Mouse (Mus musculus) heart, adult 2 months (tissue): ENCODE results near the gene Trim56. TPM values are rescaled to one million over a fixed set of nuclear protein-coding genes. Genes with fewer than 3 reads are reported as not detected.

Source experiments
- DNase-seq, 2 experiments: peaks; one replicate each; pipeline ENCODE4 v3.0.0; 2021
- H3K27ac ChIP-seq: fragments of 200-600 bp; 2 replicates; pipeline ENCODE4 v1.8.1; 2022
- H3K27me3 ChIP-seq: fragments of 200-500 bp; 2 replicates; pipeline ENCODE4 v1.6.1; 2012; ENCODE audit warnings: mild to moderate bottlenecking, low read length, inconsistent platforms, mixed read lengths; ENCODE audit not compliant: control insufficient read depth, insufficient read depth
- H3K36me3 ChIP-seq: fragments of 200-500 bp; 2 replicates; pipeline ENCODE4 v1.6.1; 2012; ENCODE audit warnings: low read length, inconsistent platforms; ENCODE audit not compliant: control insufficient read depth, insufficient read depth
- H3K4me1 ChIP-seq: fragments of 200-500 bp; 2 replicates; pipeline ENCODE4 v1.6.1; 2011; ENCODE audit warnings: low read length; ENCODE audit not compliant: control insufficient read depth, insufficient read depth
- H3K4me3 ChIP-seq: fragments of 200-600 bp; 2 replicates; pipeline ENCODE4 v1.8.1; 2022
- H3K79me2 ChIP-seq: fragments of 200-500 bp; replicated peaks from 2 replicates; pipeline ENCODE4 v1.6.1; 2012; ENCODE audit warnings: mild to moderate bottlenecking, inconsistent platforms, low read length, moderate library complexity, mixed read lengths; ENCODE audit not compliant: control insufficient read depth, insufficient read depth
- H3K9ac ChIP-seq: fragments of 200-500 bp; 2 replicates; pipeline ENCODE4 v1.6.1; 2012; ENCODE audit warnings: low read depth, mild to moderate bottlenecking, control low read depth, inconsistent platforms, low read length, mixed read lengths
- CTCF ChIP-seq: fragments of 200-600 bp; IDR thresholded peaks from 2 replicates; pipeline ENCODE4 v1.8.1; 2022; ENCODE audit warnings: antibody characterized with exemption, mild to moderate bottlenecking, moderate library complexity
- EP300 ChIP-seq: fragments of 200-500 bp; IDR thresholded peaks from 2 replicates; pipeline ENCODE4 v1.6.1; 2011; ENCODE audit warnings: low read depth, low read length, control low read depth; ENCODE audit not compliant: insufficient read depth
- POLR2A ChIP-seq: fragments of 200-500 bp; IDR thresholded peaks from 2 replicates; pipeline ENCODE4 v1.6.1; 2011; ENCODE audit warnings: mild to moderate bottlenecking, low read depth, low read length, control low read depth; ENCODE audit not compliant: insufficient read depth
- WGBS: fragments of 180-500 bp; shearing (Covaris S2); methylation state at CpG from one replicate; pipeline ENCODE4 v1.1.7; 2018; 5-methylcytosine and 5-hydroxymethylcytosine counted together
- intact Hi-C: fragments of 180-260 bp; cut with DNase I; formaldehyde crosslinking; loops from one replicate; pipeline ENCODE4 v1.15.1; 2025
- polyA plus RNA-seq: library from polyadenylated mRNA; depleted of rRNA; stranded (reverse); fragments of >200 nt; gene quantifications from 2 replicates; pipeline ENCODE4 v1.2.3, GENCODE M21; 2012
- total RNA-seq, 2 experiments: library from RNA; stranded (reverse); gene quantifications; 2 replicates each; pipeline ENCODE4 v1.2.3; 2021

The Trim56 gene
- total and polyA plus RNA-seq, 3 experiments = 6.9 to 22.2 (median 19.0) TPM

DNA sequence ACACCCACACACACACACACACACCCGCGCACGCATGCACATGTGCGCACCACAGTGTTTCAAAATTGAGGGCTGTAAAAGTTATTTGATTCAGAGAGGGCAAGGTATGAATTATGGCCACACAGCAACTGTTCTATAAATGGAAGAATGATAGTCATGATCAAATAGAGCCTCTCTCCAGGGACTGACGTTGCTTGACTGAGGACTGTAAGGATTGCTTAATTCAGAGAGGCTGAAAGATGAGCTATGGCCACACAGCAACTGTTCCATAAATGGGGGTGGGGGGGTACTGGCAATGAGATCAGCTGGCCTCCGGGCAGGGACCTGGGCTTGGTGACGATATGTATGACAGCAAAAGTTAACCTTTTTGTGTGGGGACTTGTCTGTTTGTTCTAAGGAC lies 38.8 kb downstream of the Trim56 start:
- TF ChIP-seq EP300 = no peak
- 78% methylated on average over 7 of the region's 7 CpGs for WGBS
- DNase-seq = no peak
- H3K27ac ChIP-seq = peak overlapping the region; percentile 89
- H3K36me3 ChIP-seq = no peaks in the 10 kb centered on the region
- no peak overlapping the region for H3K4me3 ChIP-seq
- no peaks in the 10 kb centered on the region for H3K27me3 ChIP-seq
- intact Hi-C loops = no loop called here
- no peak overlapping the region for H3K9ac ChIP-seq
- H3K4me1 ChIP-seq = peaks cover 40% of the 10 kb centered on the region
- no peaks in the 10 kb centered on the region for H3K79me2 ChIP-seq

GRCm38 (mm10) chr5:137076191-137076930 lies 39.6 kb downstream of the Trim56 start:
- H3K79me2 ChIP-seq = no peaks in the 10 kb centered on the region
- no peaks in the 10 kb centered on the region for H3K27me3 ChIP-seq
- peak overlapping the region; percentile 89 for H3K27ac ChIP-seq
- H3K9ac ChIP-seq = no peak overlapping the region; the same call in 1 of the 2 replicates
- TF ChIP-seq CTCF (no peak), EP300 (peak; percentile 79; the same call in 1 of the 2 replicates), POLR2A (peak; percentile 35; the same call in 1 of the 2 replicates)
- DNase-seq = peak; percentile 56 to 80
- H3K4me1 ChIP-seq = peaks cover 41% of the 10 kb centered on the region
- no peaks in the 10 kb centered on the region for H3K36me3 ChIP-seq
- intact Hi-C loops = no loop called here
- 14% methylated on average over 12 of the region's 12 CpGs for WGBS
- H3K4me3 ChIP-seq = no peak overlapping the region

DNA sequence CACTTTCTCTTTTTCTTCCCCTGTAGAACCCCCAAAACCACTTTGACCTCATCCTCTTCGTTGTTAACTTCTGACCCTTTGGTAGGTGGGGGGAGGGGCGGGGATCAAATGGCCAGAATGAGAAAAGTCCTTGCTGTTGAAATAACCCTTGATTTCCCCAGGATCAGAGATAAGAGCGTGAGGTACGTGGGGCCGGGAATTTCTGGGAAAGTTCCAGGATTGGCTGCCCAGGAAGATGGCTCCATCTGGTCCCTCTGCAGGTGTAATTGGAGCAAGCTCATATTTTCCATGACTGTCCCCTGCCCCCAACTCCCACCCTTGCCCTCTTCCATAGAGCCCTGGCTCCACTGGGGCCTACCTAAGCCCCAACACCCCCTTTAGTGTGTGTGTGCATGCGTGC lies 40.3 kb downstream of the Trim56 start:
- Histone ChIP-seq H3K36me3 (no peaks in the 10 kb centered on the region), H3K27me3 (no peaks in the 10 kb centered on the region), H3K79me2 (no peaks in the 10 kb centered on the region), H3K4me1 (peaks cover 41% of the 10 kb centered on the region), H3K4me3 (no peak overlapping the region), H3K27ac (peak overlapping the region; percentile 94), H3K9ac (no peak overlapping the region)
- 42% methylated on average over 6 of the region's 6 CpGs for WGBS
- TF ChIP-seq EP300 (no peak), POLR2A (no peak), CTCF (no peak)
- no peak for DNase-seq
- intact Hi-C loops = no loop called here

GRCm38 (mm10) chr5:137074191-137074651 lies 41.8 kb downstream of the Trim56 start:
- Histone ChIP-seq H3K4me1 (peaks cover 36% of the 10 kb centered on the region), H3K9ac (peak overlapping the region; percentile 14; the same call in 1 of the 2 replicates)

DNA sequence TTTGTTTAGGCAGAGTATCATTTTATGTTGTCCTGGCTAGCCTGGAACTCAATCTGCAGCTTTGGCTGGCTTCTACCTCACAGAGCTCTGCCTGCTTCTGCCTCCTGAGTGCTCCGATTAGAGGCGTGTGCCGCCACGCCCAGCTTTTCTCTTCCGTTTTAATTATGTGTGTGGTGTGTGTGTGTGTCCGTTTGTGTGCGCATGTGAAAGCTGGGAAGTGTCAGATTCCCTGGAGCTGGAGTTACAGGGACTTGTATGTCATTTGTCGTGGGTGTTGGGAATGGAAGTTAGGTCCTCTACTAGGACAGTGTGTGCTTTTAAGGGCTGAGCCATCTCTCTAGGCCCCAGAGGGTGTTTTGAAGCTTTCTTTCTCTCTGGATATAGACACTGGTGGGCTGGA lies 42.9 kb downstream of the Trim56 start:
- TF ChIP-seq EP300 (no peak), POLR2A (no peak), CTCF (no peak)
- Histone ChIP-seq H3K36me3 (no peaks in the 10 kb centered on the region), H3K9ac (no peak overlapping the region), H3K27me3 (no peaks in the 10 kb centered on the region), H3K4me1 (peaks cover 28% of the 10 kb centered on the region), H3K4me3 (no peak overlapping the region), H3K27ac (peak overlapping the region; percentile 94), H3K79me2 (no peaks in the 10 kb centered on the region)
- DNase-seq = no peak
- 90% methylated on average over 8 of the region's 8 CpGs for WGBS
- intact Hi-C loops = loop anchor here (2.0 kb wide), 1 partner anchor 34 kb away; no protein-coding TSS in a partner anchor

More at GRCm38 (mm10) chr5:137074191-137074651, 41.8 kb downstream of the Trim56 start:
- intact Hi-C loops = no loop called here
- H3K27ac ChIP-seq = peak overlapping the region; percentile 94
- H3K79me2 ChIP-seq = no peaks in the 10 kb centered on the region
- WGBS = 31% methylated on average over 6 of the region's 6 CpGs
- no peak for TF ChIP-seq CTCF
- no peak for TF ChIP-seq EP300
- no peak for TF ChIP-seq POLR2A
- peak; percentile 56 to 61 for DNase-seq
- no peaks in the 10 kb centered on the region for H3K27me3 ChIP-seq
- H3K4me3 ChIP-seq = no peak overlapping the region
- H3K36me3 ChIP-seq = no peaks in the 10 kb centered on the region
